Mouse (Mus musculus): ENCODE measurements around the gene Stra8.

DNA sequence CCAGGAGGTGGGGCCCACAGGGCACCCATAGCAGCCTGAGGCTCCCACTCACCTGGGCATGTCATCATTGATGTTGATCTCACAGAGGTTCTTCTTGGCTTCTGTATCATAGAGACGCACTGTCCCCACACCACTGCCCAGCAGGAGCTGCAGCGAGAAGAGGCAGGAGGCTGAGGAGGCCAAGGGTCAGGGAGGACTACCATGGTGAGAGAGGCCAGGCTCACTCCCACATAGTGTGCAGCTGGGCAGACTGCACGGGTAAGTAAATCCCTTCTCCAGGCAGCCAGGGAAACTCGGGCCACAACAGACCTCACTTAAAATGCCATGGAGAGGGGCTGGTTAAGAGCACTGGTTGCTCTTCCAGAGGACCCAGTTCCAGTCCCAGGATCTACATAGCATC lies 30.8 kb upstream of the Stra8 start:
- TF ChIP-seq CTCF (IDR thresholded peaks at IDR 0.05; ENCODE audit: insufficient read depth, low read length) (no peak), POLR2A (IDR thresholded peaks at IDR 0.05; ENCODE audit: borderline replicate concordance, extremely low read depth, low read depth, low read length) (no peak)
